Mouse (Mus musculus): ENCODE data around the gene Tut1.
"Not testable (repeated sequence)": the region's sequence is repeated elsewhere in the genome, so short reads cannot be mapped to it uniquely, and the experiment has no call there.

Tut1 gene

GRCm38 (mm10) chr19:9006915-9007314 lies 53.3 kb downstream of the Tut1 start:
- not testable (repeated sequence) for DNase-seq (ENCODE audit: low spot score in 2 of 2)
